10 mouse cellular contexts compared by ENCODE assay signal in genomic region chr3:121163271-121163819, GRCm38 (mm10). TPM values are rescaled to one million over a fixed set of nuclear protein-coding genes. Genes with fewer than 3 reads are reported as not detected.
DNase-seq lines count a peak whose midpoint lies in the region; ATAC-seq lines count a peak whose summit lies in the region.
"Had no signal": no experiment of that assay in that cellular context is flagged by ENCODE, and none has a peak within 500 bp of the region (broad histone marks: within the 10 kb centered on the region; RNA-seq: fewer than 3 reads in every experiment).

No protein-coding gene starts in this region.

- H3K27ac ChIP-seq in liver, embryonic 12.5 days = no peak overlapping the region

- peaks cover 10% of the 10 kb centered on the region for H3K4me1 ChIP-seq in liver, embryonic 12.5 days

- H3K4me2 ChIP-seq in liver, embryonic 12.5 days = peak overlapping the region; percentile 35

- ATAC-seq in liver, embryonic 12.5 days = peak; percentile 58; the same call in 1 of the 2 replicates

- 33% methylated on average over 7 of the region's 7 CpGs for WGBS in liver, embryonic 12.5 days (ENCODE audit: insufficient replicate concordance)

- H3K9me3 ChIP-seq in liver, embryonic 12.5 days (replicated peaks) = 0 out of 2 replicates have a peak, but pooled peaks cover 4% of the 10 kb centered on the region

- peaks cover 6% of the 10 kb centered on the region; the same call in 1 of the 2 replicates for H3K36me3 ChIP-seq in liver, embryonic 12.5 days

- H3K27me3 ChIP-seq in liver, embryonic 12.5 days (replicated peaks) = no peaks in the 10 kb centered on the region
- H3K27me3 ChIP-seq: megakaryocyte, embryonic 14.5 days had no signal

- H3K9ac ChIP-seq in liver, embryonic 12.5 days = no peak overlapping the region

- DNase-seq in left cerebral cortex, adult 18-20 months (ENCODE audit: low spot score in 2 of 2) = peak; percentile 50 to 71
- no peak for DNase-seq in left cerebral cortex, adult 11 months (ENCODE audit: low spot score)
- DNase-seq in adrenal gland, adult (ENCODE audit: inconsistent age in 2 of 2, low spot score in 1 of 2) = peak; percentile 59 to 88
- DNase-seq in embryo, embryonic 11 days = peak; percentile 70
- DNase-seq in induced T-regulatory cell, adult 2 months (ENCODE audit: low read depth) = peak; percentile 88
- DNase-seq in retina, postnatal 1 day = peak; percentile 66
- DNase-seq in urinary bladder, adult 2 months (ENCODE audit: low spot score) = peak; percentile 37

- no peak overlapping the region for H3K4me3 ChIP-seq in liver, embryonic 12.5 days
- H3K4me3 ChIP-seq: erythroblast, embryonic 14.5 days; megakaryocyte, embryonic 14.5 days had no signal

RNA-seq across cellular contexts. Expression of gene Rwdd3, which starts 8.2 kb away (rescaled TPM):
- total RNA-seq in left cerebral cortex, adult 18-20 months (2021) = 10 to 100 TPM; 12.9 to 15.6 TPM
- polyA plus RNA-seq in liver, embryonic 12.5 days (2016; fragmentation: Nextera tagmentation; extraction: Ambion mirVana) = 1.8 and 2.4 TPM in 2 replicates
- polyA plus RNA-seq in urinary bladder, adult 2 months (2012; rRNA removed) = 5.3 and 6.8 TPM in 2 replicates
